Mouse (Mus musculus) frontal cortex, postnatal 14 days (tissue): Measurements from ENCODE around the gene Mtmr3.

Source experiments
- DNase-seq, 2 experiments: peaks; one replicate each; pipeline ENCODE4 v3.0.0; 2022; ENCODE audit warnings: low spot score in 2 of 2

Gene Mtmr3

GRCm38 (mm10) chr11:4464616-4465015, 130.0 kb downstream of the Mtmr3 start:
- no peak for DNase-seq

- DNase-seq = no peak
These were observed 130.5 kb downstream of the Mtmr3 start for GRCm38 (mm10) chr11:4464186-4464585.

DNA sequence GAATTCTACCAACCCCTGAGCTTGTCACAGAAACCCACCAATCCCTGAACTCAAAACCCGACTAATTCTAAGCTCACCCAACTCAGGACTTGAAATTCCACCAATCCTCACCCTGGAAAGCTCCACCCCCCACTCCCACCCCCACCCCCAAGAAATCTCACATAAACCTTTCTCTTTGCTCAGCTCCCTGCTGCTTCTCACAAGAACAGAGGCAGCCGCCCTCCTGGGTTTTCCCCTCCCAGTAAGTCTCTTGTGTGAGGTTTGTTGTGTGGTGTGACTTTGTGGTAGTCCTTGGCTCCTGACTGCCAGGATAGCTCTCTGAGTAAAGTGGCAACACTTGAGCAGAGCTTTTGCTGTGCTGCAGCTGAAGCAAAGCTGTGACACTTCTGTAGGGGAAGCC, 131.8 kb downstream of the Mtmr3 start:
- DNase-seq = no peak

GRCm38 (mm10) chr11:4461154-4461553, 133.5 kb downstream of the Mtmr3 start:
- no peak for DNase-seq

GRCm38 (mm10) chr11:4460615-4461014, 134.0 kb downstream of the Mtmr3 start:
- no peak for DNase-seq

DNA sequence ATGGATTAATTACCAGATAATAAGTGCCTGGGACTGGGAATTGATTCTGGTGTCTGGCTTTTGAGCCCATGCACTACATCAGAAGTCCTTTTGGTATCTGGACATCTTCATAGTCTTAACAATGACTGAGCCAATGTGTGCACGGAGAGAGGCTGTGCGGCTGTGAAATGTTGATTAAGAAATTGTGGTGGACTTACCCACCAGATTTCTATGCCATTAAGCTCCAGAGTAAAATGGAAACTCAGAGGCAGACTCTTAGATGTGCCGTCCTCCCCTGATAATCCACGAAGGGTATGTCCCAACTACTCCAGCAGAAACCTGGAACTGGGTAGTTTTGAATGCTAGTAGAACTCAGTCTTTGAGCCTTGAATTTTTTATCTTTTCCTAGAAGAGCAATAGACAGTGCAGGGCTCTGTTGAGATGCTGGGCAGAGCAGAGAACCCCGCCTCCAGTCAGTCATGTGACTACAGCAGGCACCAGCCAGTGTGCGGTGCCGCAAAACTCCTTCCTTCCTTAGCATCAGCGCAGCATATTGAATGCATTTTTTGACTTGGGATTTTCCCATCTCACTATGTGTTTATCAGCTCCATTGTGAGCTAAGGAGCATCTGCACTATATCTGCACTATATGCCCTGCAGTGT, 139.6 kb downstream of the Mtmr3 start:
- no peak for DNase-seq

DNA sequence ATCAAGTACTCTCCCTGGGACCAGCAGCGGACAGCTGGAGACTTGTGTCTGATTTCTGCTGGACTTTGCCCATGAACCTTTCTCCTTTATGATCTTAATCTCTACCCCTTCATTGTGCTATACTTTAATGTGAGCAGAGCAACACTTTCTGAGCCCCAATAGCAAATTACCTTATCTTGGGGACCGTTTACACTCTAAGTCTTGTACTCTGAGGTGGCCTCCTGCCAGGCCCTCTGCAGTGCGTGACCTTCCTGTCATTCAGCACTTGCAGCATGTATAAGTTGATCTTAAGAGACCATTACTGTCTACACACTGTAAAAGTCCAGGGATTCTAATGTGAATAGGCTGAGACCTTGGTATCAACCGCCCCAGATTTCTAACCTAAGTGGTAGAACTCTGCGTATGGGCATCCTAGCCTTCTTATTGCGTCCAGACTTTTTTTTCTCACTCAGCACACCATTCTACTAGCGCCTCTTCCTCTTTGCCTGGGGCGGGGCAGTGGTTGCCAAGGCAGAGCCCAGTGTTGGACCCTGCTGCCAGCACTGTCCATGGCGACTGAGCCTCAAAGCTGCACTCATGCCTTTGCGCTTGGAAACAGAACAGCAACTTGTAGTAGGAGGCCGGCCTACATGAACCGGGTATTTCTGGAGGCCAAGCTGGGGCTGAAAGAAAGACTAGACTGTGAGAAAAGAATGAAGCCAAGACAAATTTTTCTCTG, 142.0 kb downstream of the Mtmr3 start:
- no peak for DNase-seq

DNA sequence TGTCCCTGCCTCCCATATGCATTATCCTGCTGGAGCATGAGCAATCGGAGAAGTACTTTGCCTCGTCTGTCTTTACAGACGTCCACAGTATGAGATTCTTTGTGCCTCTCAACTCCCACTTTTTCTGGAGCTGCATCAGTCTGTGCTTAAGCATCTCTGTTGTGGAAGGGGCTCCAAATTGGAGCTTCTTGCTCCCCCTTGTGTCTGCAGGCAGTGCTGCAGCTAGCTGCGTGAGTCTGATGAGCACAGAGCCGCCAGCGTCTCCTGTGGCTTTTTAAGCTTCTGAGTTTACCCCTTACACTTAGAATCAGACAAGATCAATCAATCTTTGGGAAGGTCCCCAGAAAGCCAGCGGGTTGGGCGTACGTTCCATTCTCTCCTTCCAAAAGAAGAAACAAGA, 143.5 kb downstream of the Mtmr3 start:
- peak in 1 of 2 experiments; percentile 53 for DNase-seq

DNA sequence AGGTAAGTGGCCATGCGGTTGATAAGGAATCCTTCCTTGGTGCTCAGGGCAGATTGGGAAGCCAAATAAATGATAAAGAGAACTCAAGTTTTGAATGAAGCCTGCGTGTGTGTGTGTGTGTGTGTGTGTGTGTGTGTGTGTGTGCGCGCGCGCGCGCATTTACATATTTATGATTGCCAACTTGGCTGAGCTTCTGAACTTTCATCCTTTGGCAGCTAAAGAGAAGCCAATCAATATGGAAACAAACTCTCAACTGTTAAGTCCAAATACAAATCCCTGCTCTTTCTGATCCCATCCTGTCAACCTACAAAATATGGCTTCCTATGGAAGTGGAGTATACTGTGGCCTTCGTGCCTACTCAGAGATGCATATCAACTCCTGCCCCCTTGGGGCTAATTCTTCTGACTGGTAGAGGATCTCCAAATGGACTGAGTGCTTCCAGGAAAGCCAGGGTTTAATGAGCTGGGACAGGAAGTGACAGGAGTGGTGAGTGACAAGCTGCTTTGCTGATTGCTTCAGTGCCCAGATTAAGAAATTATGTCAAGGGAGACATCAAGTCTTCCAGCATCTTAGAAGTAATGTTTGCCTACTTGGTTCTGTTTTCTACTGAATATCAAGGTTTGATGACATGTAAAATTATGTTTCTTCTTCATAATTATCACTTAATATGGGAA, 148.3 kb downstream of the Mtmr3 start:
- DNase-seq = no peak

DNA sequence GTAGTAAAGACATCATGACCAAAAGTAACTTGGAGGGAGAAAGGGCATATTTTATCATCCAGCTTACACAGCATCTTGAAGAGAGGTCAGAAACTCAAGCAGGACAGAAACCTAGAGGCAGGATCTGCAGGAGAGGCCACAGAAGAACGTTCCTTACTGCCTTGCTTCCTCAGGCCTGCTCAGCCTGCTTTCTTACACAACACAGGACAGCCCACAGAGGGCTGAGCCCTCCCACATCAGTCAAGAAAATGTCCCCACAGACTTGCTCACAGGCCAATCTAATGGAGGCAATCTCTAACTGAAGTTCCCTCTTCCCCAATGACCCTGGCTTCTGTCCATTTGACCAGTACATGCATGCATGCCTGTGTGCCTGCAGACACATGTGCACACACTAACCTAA, 152.4 kb downstream of the Mtmr3 start:
- DNase-seq = no peak

DNA sequence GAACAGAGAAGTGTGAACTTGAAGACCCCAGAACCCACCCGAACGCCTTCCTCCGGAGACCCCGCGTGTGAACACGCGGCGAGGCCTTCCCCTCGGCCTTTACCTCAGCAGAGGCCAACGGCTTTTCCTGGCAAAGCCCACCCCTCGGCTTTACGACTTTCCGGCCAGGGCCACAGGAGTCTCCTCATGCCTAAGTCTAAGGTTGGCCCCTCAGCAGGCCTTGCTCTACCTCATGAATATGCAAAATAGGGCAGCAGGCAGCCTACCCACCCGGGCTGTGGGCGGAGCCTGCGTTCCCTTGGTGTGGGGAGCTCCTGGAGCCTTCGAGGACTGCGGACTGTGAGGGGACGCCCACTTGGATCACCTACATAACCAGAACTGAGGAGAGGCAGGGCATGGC, 153.7 kb downstream of the Mtmr3 start, which contains the start of gene Hormad2:
Gene Hormad2 (minus strand): TSS at position 128 of the 400 bp plus-strand sequence.
- no peak for DNase-seq

DNA sequence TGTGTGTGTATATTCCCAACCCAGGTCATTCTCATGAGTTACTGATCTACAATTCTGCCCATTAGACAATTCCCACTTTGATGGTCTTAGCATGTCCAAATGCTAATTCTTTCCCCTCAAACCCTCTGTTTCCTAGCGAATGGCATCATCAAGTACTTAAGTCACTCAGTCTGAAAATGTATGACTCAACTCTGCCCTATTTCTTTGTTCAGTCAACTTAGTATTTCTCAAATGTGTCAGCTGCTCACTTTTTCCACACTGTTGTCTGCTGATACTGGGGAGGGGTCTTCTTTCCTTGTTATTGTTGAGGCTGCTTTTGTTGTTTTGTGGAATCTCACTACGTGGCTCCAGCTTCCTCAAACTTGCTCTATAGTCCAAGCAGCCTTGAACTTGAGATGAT, 156.5 kb downstream of the Mtmr3 start:
- DNase-seq = no peak

DNA sequence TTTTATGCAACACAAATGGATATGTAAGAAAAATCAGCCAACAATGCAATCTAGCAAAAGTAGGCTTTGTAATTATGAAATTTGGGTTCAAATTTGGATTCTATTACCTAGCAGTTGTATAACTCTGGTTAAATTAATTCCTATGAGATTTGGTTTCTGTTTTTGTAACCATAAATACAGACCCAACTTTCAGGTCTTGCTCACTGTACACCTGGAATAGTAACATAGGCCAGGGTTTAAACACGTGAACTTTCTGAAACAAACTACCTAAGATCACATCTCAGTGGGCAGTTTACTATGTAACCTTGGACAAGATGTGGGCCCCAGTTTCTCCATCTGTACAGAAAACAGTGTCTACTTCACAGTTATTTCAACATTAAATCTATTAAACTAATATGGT, 157.3 kb downstream of the Mtmr3 start:
- no peak for DNase-seq

GRCm38 (mm10) chr11:4436631-4437030, 158.0 kb downstream of the Mtmr3 start:
- no peak for DNase-seq

DNA sequence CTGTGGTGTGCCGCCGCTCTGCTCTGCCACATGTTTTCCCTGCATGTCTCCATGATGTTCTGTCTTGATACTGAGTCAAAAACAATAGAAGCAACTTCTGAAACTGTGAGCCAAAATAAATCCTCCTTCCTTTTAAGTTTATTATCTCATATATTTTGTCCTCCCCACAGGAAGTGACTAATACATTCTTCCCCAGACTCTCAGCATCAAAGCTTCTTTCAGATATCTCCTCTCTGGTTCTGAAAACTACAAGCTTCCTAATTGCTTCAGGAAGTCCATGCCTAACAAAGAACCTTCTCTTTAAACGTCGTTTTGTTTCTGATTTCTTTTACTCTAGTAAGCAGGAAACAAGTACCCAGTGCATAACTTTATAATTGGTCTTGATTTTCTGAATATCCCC, 160.2 kb downstream of the Mtmr3 start:
- DNase-seq = no peak
